ENCODE assay signal across 8 mouse cellular contexts in genomic region chr5:110232346-110232745, GRCm38 (mm10). TPM values are rescaled to one million over a fixed set of nuclear protein-coding genes. Genes with fewer than 3 reads are reported as not detected.
DNase-seq lines count a peak whose midpoint lies in the region; ATAC-seq and TF ChIP-seq lines count a peak whose summit lies in the region.

No protein-coding gene starts in this region.

- no peak for DNase-seq in gastrocnemius, adult 2 months
- DNase-seq in gastrocnemius, postnatal 25 days: no peak
- no peak for DNase-seq in layer of hippocampus, adult 9-10 months (ENCODE audit: low spot score)
- no peak for DNase-seq in ovary, postnatal 14 days (ENCODE audit: low spot score)

- no peak for TF ChIP-seq CTCF in gastrocnemius, adult 2 months (IDR thresholded peaks at IDR 0.05)

- ATAC-seq in midbrain, embryonic 12.5 days (ENCODE audit: low FRiP score, low read depth): no peak
- no peak for ATAC-seq in midbrain, embryonic 15.5 days (replicated peaks)
- ATAC-seq in limb, embryonic 15.5 days (ENCODE audit: insufficient number of reproducible peaks, low FRiP score, low TSS enrichment, low read depth): no peak
- ATAC-seq in neutrophil, adult 5-6 weeks (ENCODE audit: extremely low read depth, insufficient number of reproducible peaks, low FRiP score, poor library complexity, severe bottlenecking): peak; percentile 44; the same call in 1 of the 2 replicates

- peak overlapping the region; percentile 96 for H3K4me3 ChIP-seq in gastrocnemius, adult 2 months
- 0 out of 2 replicates have a peak overlapping the region, but pooled peaks have one; percentile 96 for H3K4me3 ChIP-seq in midbrain, embryonic 12.5 days
- no peak overlapping the region for H3K4me3 ChIP-seq in midbrain, embryonic 15.5 days
- H3K4me3 ChIP-seq in limb, embryonic 15.5 days: peak overlapping the region; percentile 93; the same call in 1 of the 2 replicates

- intact Hi-C loops in gastrocnemius, adult 2 months (cut with DNase I): loop anchor here (5.0 kb wide), 1 partner anchor 35 kb away; the partner anchor contains the start of gene Pgam5

- 91% methylated on average over 6 of the region's 6 CpGs for WGBS in midbrain, embryonic 12.5 days
- WGBS in midbrain, embryonic 15.5 days: 91% methylated on average over 6 of the region's 6 CpGs
- 86% methylated on average over 6 of the region's 6 CpGs for WGBS in limb, embryonic 15.5 days

- peaks cover 22% of the 10 kb centered on the region for H3K4me1 ChIP-seq in midbrain, embryonic 12.5 days
- H3K4me1 ChIP-seq in midbrain, embryonic 15.5 days: peaks cover 24% of the 10 kb centered on the region
- peaks cover 20% of the 10 kb centered on the region for H3K4me1 ChIP-seq in limb, embryonic 15.5 days

- H3K27ac ChIP-seq in gastrocnemius, adult 2 months: no peak overlapping the region
- no peak overlapping the region for H3K27ac ChIP-seq in midbrain, embryonic 12.5 days (replicated peaks)
- no peak overlapping the region for H3K27ac ChIP-seq in midbrain, embryonic 15.5 days
- H3K27ac ChIP-seq in limb, embryonic 15.5 days: no peak overlapping the region

- peaks cover 27% of the 10 kb centered on the region for H3K36me3 ChIP-seq in midbrain, embryonic 12.5 days
- peaks cover 19% of the 10 kb centered on the region for H3K36me3 ChIP-seq in midbrain, embryonic 15.5 days (replicated peaks)
- peaks cover 31% of the 10 kb centered on the region for H3K36me3 ChIP-seq in limb, embryonic 15.5 days

- H3K27me3 ChIP-seq in midbrain, embryonic 12.5 days: no peaks in the 10 kb centered on the region
- H3K27me3 ChIP-seq in midbrain, embryonic 15.5 days (replicated peaks): no peaks in the 10 kb centered on the region
- H3K27me3 ChIP-seq in limb, embryonic 15.5 days: no peaks in the 10 kb centered on the region

- H3K9ac ChIP-seq in midbrain, embryonic 12.5 days (replicated peaks): no peak overlapping the region; the same call in 1 of the 2 replicates
- H3K9ac ChIP-seq in midbrain, embryonic 15.5 days: no peak overlapping the region
- no peak overlapping the region for H3K9ac ChIP-seq in limb, embryonic 15.5 days

- H3K4me2 ChIP-seq in midbrain, embryonic 12.5 days (replicated peaks): peak overlapping the region; percentile 67; the same call in 1 of the 2 replicates
- H3K4me2 ChIP-seq in midbrain, embryonic 15.5 days: no peak overlapping the region; the same call in 1 of the 2 replicates
- H3K4me2 ChIP-seq in limb, embryonic 15.5 days: peak overlapping the region; percentile 53

- no peaks in the 10 kb centered on the region for H3K9me3 ChIP-seq in midbrain, embryonic 12.5 days
- H3K9me3 ChIP-seq in midbrain, embryonic 15.5 days: no peaks in the 10 kb centered on the region
- no peaks in the 10 kb centered on the region for H3K9me3 ChIP-seq in limb, embryonic 15.5 days

RNA-seq across cellular contexts. Expression of gene Ankle2, which starts 1.5 kb away (rescaled TPM):
- total RNA-seq in gastrocnemius, adult 2 months (2021): 10 to 100 TPM; 29.4 to 33.3 TPM
- total RNA-seq in gastrocnemius, postnatal 25 days (2021): 10 to 100 TPM; 24.3 to 24.4 TPM
- polyA plus RNA-seq in midbrain, embryonic 12.5 days (2016; fragmentation: Nextera tagmentation; extraction: Ambion mirVana): 36.9 and 39.6 TPM in 2 replicates
- 20.6 and 22.6 TPM in 2 replicates for polyA plus RNA-seq in midbrain, embryonic 15.5 days (2015; fragmentation: Nextera tagmentation; extraction: Ambion mirVana)
- 23.2 and 29.7 TPM in 2 replicates for polyA plus RNA-seq in limb, embryonic 15.5 days (2015; fragmentation: Nextera tagmentation; extraction: Ambion mirVana)
- 75.8 and 96.5 TPM in 2 replicates for total RNA-seq in neutrophil, adult 5-6 weeks (2017)

RNA-seq across cellular contexts. Expression of gene Pgam5, which starts 37.4 kb away (rescaled TPM):
- total RNA-seq in gastrocnemius, adult 2 months (2021): 10 to 100 TPM; 24.2 to 29.7 TPM
- 10 to 100 TPM; 21.8 to 24.1 TPM for total RNA-seq in gastrocnemius, postnatal 25 days (2021)
- 89.0 and 89.4 TPM in 2 replicates for polyA plus RNA-seq in midbrain, embryonic 12.5 days (2016; fragmentation: Nextera tagmentation; extraction: Ambion mirVana)
- 104 and 110 TPM in 2 replicates for polyA plus RNA-seq in midbrain, embryonic 15.5 days (2015; fragmentation: Nextera tagmentation; extraction: Ambion mirVana)
- 61.0 and 61.4 TPM in 2 replicates for polyA plus RNA-seq in limb, embryonic 15.5 days (2015; fragmentation: Nextera tagmentation; extraction: Ambion mirVana)
- total RNA-seq in neutrophil, adult 5-6 weeks (2017): 29.3 and 32.0 TPM in 2 replicates

RNA-seq across cellular contexts. Expression of gene Pxmp2, which starts 53.6 kb away (rescaled TPM):
- 10 to 100 TPM; 37.2 to 72.5 TPM for total RNA-seq in gastrocnemius, adult 2 months (2021)
- total RNA-seq in gastrocnemius, postnatal 25 days (2021): 10 to 100 TPM; 45.2 to 46.4 TPM
- 10.0 and 11.1 TPM in 2 replicates for polyA plus RNA-seq in midbrain, embryonic 12.5 days (2016; fragmentation: Nextera tagmentation; extraction: Ambion mirVana)
- 11.3 and 11.5 TPM in 2 replicates for polyA plus RNA-seq in midbrain, embryonic 15.5 days (2015; fragmentation: Nextera tagmentation; extraction: Ambion mirVana)
- polyA plus RNA-seq in limb, embryonic 15.5 days (2015; fragmentation: Nextera tagmentation; extraction: Ambion mirVana): 5.2 and 6.4 TPM in 2 replicates
- 1.4 and 2.3 TPM in 2 replicates for total RNA-seq in neutrophil, adult 5-6 weeks (2017)

RNA-seq across cellular contexts. Expression of gene Pole, which starts 53.8 kb away (rescaled TPM):
- total RNA-seq in gastrocnemius, adult 2 months (2021): 1 to 10 TPM; 1.6 to 2.0 TPM
- total RNA-seq in gastrocnemius, postnatal 25 days (2021): 1 to 10 TPM in 1 of 2 experiments, under 1 TPM in 1; 0.92 to 1.4 TPM
- polyA plus RNA-seq in midbrain, embryonic 12.5 days (2016; fragmentation: Nextera tagmentation; extraction: Ambion mirVana): 29.6 and 31.9 TPM in 2 replicates
- 7.5 and 7.7 TPM in 2 replicates for polyA plus RNA-seq in midbrain, embryonic 15.5 days (2015; fragmentation: Nextera tagmentation; extraction: Ambion mirVana)
- polyA plus RNA-seq in limb, embryonic 15.5 days (2015; fragmentation: Nextera tagmentation; extraction: Ambion mirVana): 20.5 and 21.7 TPM in 2 replicates
- total RNA-seq in neutrophil, adult 5-6 weeks (2017): 3.9 and 6.1 TPM in 2 replicates

RNA-seq across cellular contexts. Expression of gene Golga3, which starts 55.8 kb away (rescaled TPM):
- 10 to 100 TPM; 40.8 to 42.0 TPM for total RNA-seq in gastrocnemius, adult 2 months (2021)
- total RNA-seq in gastrocnemius, postnatal 25 days (2021): 10 to 100 TPM; 38.0 to 40.6 TPM
- 25.3 and 27.8 TPM in 2 replicates for polyA plus RNA-seq in midbrain, embryonic 12.5 days (2016; fragmentation: Nextera tagmentation; extraction: Ambion mirVana)
- 25.5 and 28.5 TPM in 2 replicates for polyA plus RNA-seq in midbrain, embryonic 15.5 days (2015; fragmentation: Nextera tagmentation; extraction: Ambion mirVana)
- 25.5 and 27.5 TPM in 2 replicates for polyA plus RNA-seq in limb, embryonic 15.5 days (2015; fragmentation: Nextera tagmentation; extraction: Ambion mirVana)
- 40.0 and 46.7 TPM in 2 replicates for total RNA-seq in neutrophil, adult 5-6 weeks (2017)

Comparison
In these comparisons a context has a peak if more than half of its experiments do, and no peak if none do; other contexts are left out.
1. RNA of gene Pxmp2, which starts 53.6 kb away (total RNA-seq): 37.2 to 72.5 TPM in gastrocnemius, adult 2 months and 45.2 to 46.4 TPM in gastrocnemius, postnatal 25 days; 1.4 to 2.3 TPM in neutrophil, adult 5-6 weeks; every median in the first group is over 10 times any median in the second.